ENCODE assay signal across 19 mouse cellular contexts in the genomic region with DNA sequence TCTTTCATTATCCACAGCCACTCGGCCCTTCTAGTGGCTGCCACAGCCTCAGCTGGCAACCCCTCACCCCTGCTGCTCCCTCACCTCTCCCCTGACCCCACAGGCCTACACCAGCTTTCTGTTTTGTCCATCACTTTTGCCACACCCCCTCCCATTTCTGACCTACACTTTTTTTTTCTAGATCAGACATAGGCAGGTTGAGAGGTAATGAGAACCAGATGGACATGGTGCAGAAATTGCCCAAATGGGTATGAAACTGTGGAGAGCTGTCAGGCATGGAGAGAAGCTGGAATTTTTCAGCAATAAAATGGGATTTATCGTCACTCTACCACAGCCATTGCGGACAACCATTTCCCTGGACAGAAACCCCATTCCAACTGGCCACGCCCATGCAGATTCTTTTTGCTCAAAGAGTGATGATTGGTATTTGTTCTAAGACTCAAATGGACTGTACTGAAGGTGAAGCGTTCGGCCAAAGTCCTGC.
DNase-seq lines count a peak whose midpoint lies in the region; ATAC-seq lines count a peak whose summit lies in the region.
"Had no signal": no experiment of that assay in that cellular context is flagged by ENCODE, and none has a peak within 500 bp of the region (broad histone marks: within the 10 kb centered on the region; RNA-seq: fewer than 3 reads in every experiment).

No protein-coding gene starts in this region.

- H3K4me2 ChIP-seq in hindbrain, embryonic 16.5 days (ENCODE audit: low read length) = no peak overlapping the region
- H3K4me2 ChIP-seq: hindbrain, embryonic 14.5 days had no signal

- H3K27ac ChIP-seq in hindbrain, embryonic 10.5 days = no peak overlapping the region
- no peak overlapping the region for H3K27ac ChIP-seq in hindbrain, embryonic 16.5 days (ENCODE audit: low read depth, low read length)
- no peak overlapping the region; the same call in 1 of the 2 replicates for H3K27ac ChIP-seq in limb, embryonic 10.5 days
- H3K27ac ChIP-seq: heart, embryonic 10.5 days; hindbrain, embryonic 14.5 days; layer of hippocampus, adult 2 months; midbrain, embryonic 10.5 days had no signal

- H3K9me3 ChIP-seq in hindbrain, embryonic 10.5 days = no peaks in the 10 kb centered on the region
- H3K9me3 ChIP-seq in hindbrain, embryonic 16.5 days (ENCODE audit: control insufficient read depth, low read length) = no peaks in the 10 kb centered on the region
- H3K9me3 ChIP-seq in limb, embryonic 10.5 days (replicated peaks) = no peaks in the 10 kb centered on the region
- H3K9me3 ChIP-seq: heart, embryonic 10.5 days; midbrain, embryonic 10.5 days had no signal

- H3K27me3 ChIP-seq in hindbrain, embryonic 10.5 days (ENCODE audit: insufficient read depth, poor library complexity, severe bottlenecking) = no peaks in the 10 kb centered on the region
- H3K27me3 ChIP-seq in hindbrain, embryonic 16.5 days (replicated peaks; ENCODE audit: control insufficient read depth, insufficient read depth, low read length) = no peaks in the 10 kb centered on the region
- peaks cover 12% of the 10 kb centered on the region; the same call in 1 of the 2 replicates for H3K27me3 ChIP-seq in limb, embryonic 10.5 days (ENCODE audit: low read depth, poor library complexity, severe bottlenecking)

- DNase-seq in hindbrain, embryonic 10.5 days (ENCODE audit: low spot score) = peak; percentile 38
- peak; percentile 9 for DNase-seq in ZHBTc4 (ENCODE audit: low read depth, low spot score)
- DNase-seq in embryo, embryonic 9.5 days (ENCODE audit: extremely low spot score) = peak; percentile 47
- DNase-seq in limb, embryonic 10.5 days (ENCODE audit: low spot score) = peak; percentile 79
- no peak for DNase-seq in left cerebral cortex, adult 11 months (ENCODE audit: low spot score)
- DNase-seq in right cerebral cortex, postnatal 14 days = no peak
- DNase-seq: gastrocnemius, postnatal 10 days; heart, postnatal 14 days; kidney, adult 8-10 months; lung, adult 18-20 months; right cerebral cortex, postnatal 4 days; thymus, postnatal 36 days had no signal

- peaks cover 30% of the 10 kb centered on the region for H3K4me1 ChIP-seq in hindbrain, embryonic 10.5 days (replicated peaks)
- H3K4me1 ChIP-seq in hindbrain, embryonic 16.5 days (ENCODE audit: control insufficient read depth, insufficient read depth, low read depth, low read length) = peaks cover 3% of the 10 kb centered on the region; the same call in 1 of the 2 replicates
- H3K4me1 ChIP-seq in limb, embryonic 10.5 days = peaks cover 57% of the 10 kb centered on the region

- no peaks in the 10 kb centered on the region for H3K36me3 ChIP-seq in hindbrain, embryonic 10.5 days
- no peaks in the 10 kb centered on the region for H3K36me3 ChIP-seq in hindbrain, embryonic 16.5 days (ENCODE audit: control insufficient read depth, insufficient read depth, low read length)
- no peaks in the 10 kb centered on the region for H3K36me3 ChIP-seq in limb, embryonic 10.5 days
- H3K36me3 ChIP-seq: heart, embryonic 10.5 days; midbrain, embryonic 10.5 days had no signal

- no peak overlapping the region for H3K4me3 ChIP-seq in hindbrain, embryonic 10.5 days
- no peak overlapping the region for H3K4me3 ChIP-seq in hindbrain, embryonic 16.5 days (ENCODE audit: low read length)
- H3K4me3 ChIP-seq in limb, embryonic 10.5 days = no peak overlapping the region
- H3K4me3 ChIP-seq: heart, embryonic 10.5 days; layer of hippocampus, adult 2 months; midbrain, embryonic 10.5 days had no signal

- WGBS in hindbrain, embryonic 10.5 days = 68% methylated on average over 6 of the region's 6 CpGs
- WGBS in hindbrain, embryonic 16.5 days = 67% methylated on average over 6 of the region's 6 CpGs
- WGBS in limb, embryonic 10.5 days = 14% methylated on average over 6 of the region's 6 CpGs

- no peak for ATAC-seq in hindbrain, embryonic 16.5 days
- ATAC-seq in megakaryocyte-erythroid progenitor cell, adult 5-6 weeks (replicated peaks; ENCODE audit: low FRiP score, low TSS enrichment, poor library complexity, severe bottlenecking) = no peak
- ATAC-seq: Patski had no signal

- H3K9ac ChIP-seq in hindbrain, embryonic 16.5 days (ENCODE audit: low read depth, low read length) = no peak overlapping the region
- H3K9ac ChIP-seq: hindbrain, embryonic 14.5 days had no signal

Comparison
In these comparisons a context has a peak if more than half of its experiments do, and no peak if none do; other contexts are left out.
1. DNase-seq: peak in hindbrain, embryonic 10.5 days (single experiment), ZHBTc4 (single experiment), embryo, embryonic 9.5 days (single experiment) and limb, embryonic 10.5 days (single experiment); none in left cerebral cortex, adult 11 months (single experiment) and right cerebral cortex, postnatal 14 days (single experiment).